In genomic region chr8:124657961-124658360, GRCm38 (mm10) we compare ENCODE assay signal across 8 mouse cellular contexts. TPM values are rescaled to one million over a fixed set of nuclear protein-coding genes. Genes with fewer than 3 reads are reported as not detected.
DNase-seq lines count a peak whose midpoint lies in the region; ATAC-seq and TF ChIP-seq lines count a peak whose summit lies in the region.
"Had no signal": no experiment of that assay in that cellular context is flagged by ENCODE, and none has a peak within 500 bp of the region (broad histone marks: within the 10 kb centered on the region; RNA-seq: fewer than 3 reads in every experiment).

No protein-coding gene starts in this region.

- 76% methylated on average over 7 of the region's 7 CpGs for WGBS in hindbrain, embryonic 14.5 days
- WGBS in hindbrain, embryonic 11.5 days = 87% methylated on average over 7 of the region's 7 CpGs
- WGBS in liver, postnatal 0 days (ENCODE audit: insufficient replicate concordance) = 45% methylated on average over 7 of the region's 7 CpGs

- H3K27me3 ChIP-seq in hindbrain, embryonic 14.5 days (ENCODE audit: control insufficient read depth, insufficient read depth, low read length) = no peaks in the 10 kb centered on the region
- H3K27me3 ChIP-seq in hindbrain, embryonic 11.5 days (ENCODE audit: control insufficient read depth, insufficient read depth, low read length) = no peaks in the 10 kb centered on the region
- H3K27me3 ChIP-seq in liver, postnatal 0 days (ENCODE audit: insufficient read depth, low read length) = no peaks in the 10 kb centered on the region

- no peak for TF ChIP-seq POLR2A in embryonic fibroblast, embryonic 13.5 days (IDR thresholded peaks at IDR 0.05; ENCODE audit: low read depth, low read length)

- no peaks in the 10 kb centered on the region for H3K9me3 ChIP-seq in hindbrain, embryonic 14.5 days (ENCODE audit: control insufficient read depth, low read length)
- H3K9me3 ChIP-seq in hindbrain, embryonic 11.5 days (ENCODE audit: control insufficient read depth, low read length) = no peaks in the 10 kb centered on the region
- no peaks in the 10 kb centered on the region for H3K9me3 ChIP-seq in liver, postnatal 0 days (ENCODE audit: low read length)

- peak overlapping the region; percentile 68 for H3K27ac ChIP-seq in hindbrain, embryonic 14.5 days
- H3K27ac ChIP-seq in hindbrain, embryonic 11.5 days (ENCODE audit: low read depth, low read length) = no peak overlapping the region
- H3K27ac ChIP-seq in embryonic fibroblast, embryonic 13.5 days (ENCODE audit: insufficient read depth, low read length) = peak overlapping the region; percentile 2; the same call in 1 of the 2 replicates
- peak overlapping the region; percentile 75 for H3K27ac ChIP-seq in liver, postnatal 0 days (ENCODE audit: low read depth)

- no peak for DNase-seq in hindbrain, embryonic 14.5 days (ENCODE audit: low spot score)
- no peak for DNase-seq in hindbrain, embryonic 11.5 days (ENCODE audit: low spot score)
- DNase-seq in brain, adult 2 months (ENCODE audit: low read depth, low spot score) = peak; percentile 30
- peak; percentile 40 for DNase-seq in liver, postnatal 0 days
- DNase-seq in thymus, postnatal 36 days = no peak
- DNase-seq: cerebellum, adult 9-10 months had no signal

- TF ChIP-seq CTCF in embryonic fibroblast, embryonic 13.5 days (IDR thresholded peaks at IDR 0.05; ENCODE audit: borderline replicate concordance, insufficient read depth, low read length) = no peak
- no peak for TF ChIP-seq CTCF in liver, postnatal 0 days (IDR thresholded peaks at IDR 0.05; ENCODE audit: low read depth)

- 0 out of 2 replicates have a peak, but pooled peaks cover 6% of the 10 kb centered on the region for H3K36me3 ChIP-seq in hindbrain, embryonic 14.5 days (replicated peaks; ENCODE audit: control insufficient read depth, insufficient read depth)
- H3K36me3 ChIP-seq in hindbrain, embryonic 11.5 days (ENCODE audit: control insufficient read depth, insufficient read depth, low read length) = no peaks in the 10 kb centered on the region
- H3K36me3 ChIP-seq in liver, postnatal 0 days (replicated peaks; ENCODE audit: insufficient read depth, low read length) = no peaks in the 10 kb centered on the region

- no peak for ATAC-seq in hindbrain, embryonic 14.5 days (ENCODE audit: low FRiP score)
- ATAC-seq in hindbrain, embryonic 11.5 days (ENCODE audit: low FRiP score) = no peak
- ATAC-seq in liver, postnatal 0 days = peak; percentile 83
- no peak for ATAC-seq in granulocyte monocyte progenitor cell, adult 5-6 weeks (replicated peaks; ENCODE audit: poor library complexity, severe bottlenecking)

- TF ChIP-seq EP300 in liver, postnatal 0 days (IDR thresholded peaks at IDR 0.05; ENCODE audit: low read depth) = peak; percentile 72

- no peak overlapping the region for H3K9ac ChIP-seq in hindbrain, embryonic 14.5 days
- H3K9ac ChIP-seq in hindbrain, embryonic 11.5 days (ENCODE audit: low read depth, low read length) = no peak overlapping the region
- 0 out of 2 replicates have a peak overlapping the region, but pooled peaks have one; percentile 12 for H3K9ac ChIP-seq in liver, postnatal 0 days (replicated peaks)

- no peak overlapping the region for H3K4me3 ChIP-seq in hindbrain, embryonic 14.5 days (replicated peaks; ENCODE audit: low read length)
- H3K4me3 ChIP-seq in hindbrain, embryonic 11.5 days (ENCODE audit: low read depth, low read length) = no peak overlapping the region
- no peak overlapping the region for H3K4me3 ChIP-seq in embryonic fibroblast, embryonic 13.5 days (ENCODE audit: insufficient read depth, low read length)
- H3K4me3 ChIP-seq in liver, postnatal 0 days (ENCODE audit: low read depth, low read length) = peak overlapping the region; percentile 8; the same call in 1 of the 2 replicates

- H3K4me2 ChIP-seq in hindbrain, embryonic 14.5 days (replicated peaks) = 0 out of 2 replicates have a peak overlapping the region, but pooled peaks have one; percentile 9
- H3K4me2 ChIP-seq in hindbrain, embryonic 11.5 days (replicated peaks; ENCODE audit: low read depth, low read length) = no peak overlapping the region
- H3K4me2 ChIP-seq in liver, postnatal 0 days (ENCODE audit: low read depth, low read length) = peak overlapping the region; percentile 65

- peaks cover 57% of the 10 kb centered on the region for H3K4me1 ChIP-seq in hindbrain, embryonic 14.5 days (replicated peaks; ENCODE audit: control insufficient read depth, insufficient read depth, low read length)
- peaks cover 5% of the 10 kb centered on the region; the same call in 1 of the 2 replicates for H3K4me1 ChIP-seq in hindbrain, embryonic 11.5 days (replicated peaks; ENCODE audit: control insufficient read depth, insufficient read depth, low read length)
- H3K4me1 ChIP-seq in embryonic fibroblast, embryonic 13.5 days (ENCODE audit: control insufficient read depth, insufficient read depth, low read length) = peaks cover 38% of the 10 kb centered on the region
- H3K4me1 ChIP-seq in liver, postnatal 0 days (ENCODE audit: insufficient read depth) = peaks cover 58% of the 10 kb centered on the region

RNA-seq across cellular contexts. Expression of gene 2310022B05Rik, which starts 5.2 kb away (rescaled TPM):
- 26.6 and 27.3 TPM in 2 replicates for polyA plus RNA-seq in hindbrain, embryonic 14.5 days (2014; fragmentation: Nextera tagmentation; extraction: Ambion mirVana)
- polyA plus RNA-seq in hindbrain, embryonic 11.5 days (2014; fragmentation: Nextera tagmentation; extraction: Ambion mirVana) = 19.6 and 22.6 TPM in 2 replicates
- 161 and 164 TPM in 2 replicates for polyA plus RNA-seq in embryonic fibroblast, embryonic 13.5 days (2011; ENCODE audit: insufficient read length, low read depth, missing spikeins)
- 4.1 and 4.2 TPM in 2 replicates for polyA plus RNA-seq in liver, postnatal 0 days (2015; fragmentation: Nextera tagmentation; extraction: Ambion mirVana)
- 9.6 and 10.7 TPM in 2 replicates for total RNA-seq in granulocyte monocyte progenitor cell, adult 5-6 weeks (2014; fragmentation: Nextera tagmentation)
- total RNA-seq in granulocyte monocyte progenitor cell, adult 5-6 weeks (2017) = 1.2 and 1.4 TPM in 2 replicates

Comparison
In these comparisons a context has a peak if more than half of its experiments do, and no peak if none do; other contexts are left out.
1. DNase-seq: peak in brain, adult 2 months (single experiment) and liver, postnatal 0 days (single experiment); none in hindbrain, embryonic 14.5 days (single experiment), hindbrain, embryonic 11.5 days (single experiment) and thymus, postnatal 36 days (0 of 2).